Mouse (Mus musculus) layer of hippocampus, adult 2 months (tissue): ENCODE data around the gene Zfand2b. TPM values are rescaled to one million over a fixed set of nuclear protein-coding genes. Genes with fewer than 3 reads are reported as not detected.

Experiments
- DNase-seq, 2 experiments: peaks; one replicate each; pipeline ENCODE4 v3.0.0; 2022; ENCODE audit warnings: low spot score in 2 of 2
- H3K27ac ChIP-seq: fragments of 200-600 bp; 2 replicates; pipeline ENCODE4 v1.8.1; 2022
- H3K4me3 ChIP-seq: fragments of 200-600 bp; 2 replicates; pipeline ENCODE4 v1.8.1; 2022; ENCODE audit warnings: mild to moderate bottlenecking
- CTCF ChIP-seq: fragments of 200-600 bp; conservative IDR thresholded peaks from 2 replicates; pipeline ENCODE4 v1.8.1; 2022; ENCODE audit warnings: antibody characterized with exemption, mild to moderate bottlenecking, moderate library complexity
- long read RNA-seq, 2 experiments: library from polyadenylated mRNA; stranded (forward); transcript quantifications; one replicate each; pipeline ENCODE4 v2.0.0; 2021; ENCODE audit warnings: borderline mapping rate in 2 of 2
- total RNA-seq, 2 experiments: library from RNA; stranded (reverse); gene quantifications; 2 replicates each; pipeline ENCODE4 v1.2.3; 2021

Zfand2b gene
- total RNA-seq = 10 to 100 TPM; 31.9 to 41.8 TPM
- long read RNA-seq, experiment 1, transcript Zfand2b-204 (10 exons, 1,206 nt) = major isoform, 13 of 44 reads
- long read RNA-seq, experiment 1, partial matches to known transcripts = 13 of 44 reads
- long read RNA-seq, experiment 1, other reads (novel, unspliced or antisense) = 15 of 44 reads
- long read RNA-seq, experiment 2, transcript Zfand2b-204 (10 exons, 1,206 nt) = major isoform, 10 of 38 reads
- long read RNA-seq, experiment 2, partial matches to known transcripts = 7 of 38 reads
- long read RNA-seq, experiment 2, other reads (novel, unspliced or antisense) = 17 of 38 reads

DNA sequence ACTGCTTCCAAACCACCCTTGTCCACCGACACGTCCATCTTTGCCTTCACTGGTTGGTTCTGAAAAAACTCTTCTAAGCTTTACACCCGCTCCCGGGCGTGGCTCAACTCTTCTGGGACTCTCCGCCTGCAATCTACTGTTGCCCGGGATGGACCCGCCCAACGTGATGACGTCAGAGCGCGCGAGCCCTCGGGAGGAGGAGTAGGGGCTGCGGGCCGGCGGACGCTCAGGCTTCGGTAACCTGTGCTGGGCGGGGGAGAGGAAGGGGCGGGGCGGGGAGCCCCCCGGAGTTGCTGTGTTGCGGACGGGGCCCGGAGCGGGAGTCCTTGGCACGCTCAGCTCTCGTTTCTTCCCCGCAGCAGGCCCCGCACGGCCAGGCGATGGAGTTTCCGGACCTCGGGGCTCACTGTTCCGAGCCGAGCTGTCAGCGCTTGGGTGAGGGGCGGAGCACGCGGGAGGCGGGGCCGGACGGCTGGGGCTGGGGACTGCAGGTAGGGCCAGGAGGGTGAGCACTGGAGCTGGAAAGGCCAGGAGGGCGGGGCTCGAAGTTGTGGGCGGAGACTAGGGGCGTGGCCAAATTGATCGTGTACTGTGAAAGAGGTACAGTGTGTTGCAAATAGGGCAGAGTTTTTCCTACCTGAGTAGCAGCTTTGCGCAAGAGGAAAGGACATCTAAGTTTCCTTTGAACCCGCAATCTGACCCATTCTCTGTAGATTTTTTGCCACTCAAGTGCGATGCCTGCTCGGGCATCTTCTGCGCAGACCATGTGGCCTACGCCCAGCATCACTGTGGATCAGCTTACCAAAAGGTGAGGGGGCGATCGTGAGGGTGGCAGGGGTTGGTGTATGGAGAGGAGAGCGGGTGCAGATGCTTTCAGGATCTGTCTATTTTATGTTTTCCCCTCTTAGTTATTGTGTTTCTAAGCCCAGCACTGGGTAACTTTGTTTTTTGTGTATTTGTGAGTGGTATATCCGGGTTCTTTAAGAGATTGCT, at the start of gene Zfand2b:
TSS of gene Zfand2b (plus strand) at position 175 of the 993 bp plus-strand sequence.
- peak within 1 kb of the TSS; percentile 98 for H3K27ac ChIP-seq
- no peak for TF ChIP-seq CTCF
- peak; percentile 94 to 95 for DNase-seq
- peak within 1 kb of the TSS; percentile 95 for H3K4me3 ChIP-seq

DNA sequence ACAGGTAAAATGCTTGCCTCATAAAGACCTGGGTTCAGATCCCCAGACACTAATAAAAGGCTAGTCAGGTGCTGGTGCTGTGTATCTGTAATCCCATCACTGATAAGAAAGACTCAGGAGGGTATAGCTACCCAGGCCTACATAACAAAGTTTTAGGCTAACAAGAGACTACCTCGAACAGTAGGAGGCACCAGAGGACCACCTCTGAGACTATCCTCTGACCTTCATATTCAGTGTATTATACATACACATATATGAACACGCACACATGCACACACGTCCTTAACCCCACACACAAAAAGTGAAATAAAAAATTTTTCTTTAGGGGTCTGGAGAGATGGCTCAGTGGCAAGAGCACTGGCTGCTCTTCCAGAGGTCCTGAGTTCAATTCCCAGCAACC, 46.2 kb upstream of the Zfand2b start:
- H3K4me3 ChIP-seq = no peak overlapping the region
- DNase-seq = no peak
- peak; percentile 49; the same call in 1 of the 2 replicates for TF ChIP-seq CTCF
- H3K27ac ChIP-seq = no peak overlapping the region

DNA sequence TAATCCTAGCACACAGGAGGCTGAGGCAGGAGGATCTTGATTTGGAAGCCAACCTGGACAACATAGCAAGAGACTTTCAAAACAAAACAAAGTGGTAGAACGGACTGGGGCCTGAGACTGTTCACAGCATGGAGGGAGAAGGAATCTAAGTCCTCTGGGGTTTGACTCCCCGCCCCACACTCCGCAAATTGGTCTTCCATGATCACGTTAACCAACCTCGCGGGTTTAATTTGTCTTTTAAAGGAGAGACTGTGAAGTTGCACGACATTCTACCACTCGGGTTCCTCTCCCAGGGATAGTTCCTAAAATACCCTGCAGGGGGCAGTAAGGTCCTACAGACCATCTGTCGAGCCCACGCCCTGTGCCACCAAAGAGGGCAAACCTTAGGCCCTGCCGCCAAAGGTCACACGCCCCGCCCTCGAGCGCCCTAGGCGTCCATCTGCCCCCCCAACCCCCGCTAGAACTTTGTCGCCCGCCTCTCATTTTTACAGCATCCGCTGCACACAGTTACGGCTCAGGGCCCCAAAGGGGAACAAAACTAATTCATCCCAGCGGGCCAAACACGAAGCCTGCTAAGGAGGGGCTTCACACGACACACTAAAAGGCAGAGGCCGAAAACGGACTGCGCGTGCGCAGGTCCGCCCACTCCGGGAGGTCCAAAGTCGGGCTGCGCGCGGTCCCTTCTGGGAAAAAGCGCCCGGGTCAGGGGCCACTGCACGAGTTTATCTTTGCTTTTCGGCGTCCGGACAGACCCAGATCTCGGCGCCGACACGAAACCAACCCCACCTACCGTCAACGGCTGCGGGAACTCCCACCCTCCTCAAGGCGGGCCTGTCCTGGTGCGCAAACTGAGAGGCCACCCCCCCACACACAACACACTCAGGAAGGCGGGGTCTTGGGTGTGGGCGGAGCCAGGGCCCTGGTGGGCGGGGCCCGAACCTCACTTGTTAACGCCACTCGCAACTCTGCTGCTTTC, 43.8 kb upstream of the Zfand2b start, which contains the start of gene Nhej1:
TSS of gene Nhej1 (minus strand) at position 855 of the 976 bp plus-strand sequence.
- DNase-seq = peak; percentile 87 to 90
- peak; percentile 93 for TF ChIP-seq CTCF
- Histone ChIP-seq H3K4me3 (peak within 1 kb of the TSS; percentile 58), H3K27ac (peak within 1 kb of the TSS; percentile 95)

DNA sequence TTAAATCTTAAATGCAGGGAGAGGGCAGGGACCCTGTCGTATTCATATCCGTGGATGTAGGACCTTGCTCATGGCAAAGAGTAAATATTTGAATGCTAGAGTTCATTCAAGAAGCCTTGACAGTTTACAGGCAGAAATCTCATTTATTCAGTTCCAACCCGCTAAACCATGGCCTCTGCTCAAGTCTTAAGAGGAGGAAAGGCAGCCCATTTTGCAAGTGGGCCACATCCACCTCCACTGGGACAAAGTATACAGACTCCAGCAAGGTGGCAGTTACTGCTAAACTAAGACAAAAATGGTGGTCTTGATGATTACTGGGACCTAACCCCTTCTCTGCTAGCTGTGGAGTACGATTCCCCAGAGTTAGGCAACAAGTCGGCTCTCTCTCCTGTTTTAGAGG, 43.0 kb upstream of the Zfand2b start:
- peak overlapping the region; percentile 95 for H3K27ac ChIP-seq
- TF ChIP-seq CTCF = no peak
- DNase-seq = no peak
- peak overlapping the region; percentile 58 for H3K4me3 ChIP-seq

DNA sequence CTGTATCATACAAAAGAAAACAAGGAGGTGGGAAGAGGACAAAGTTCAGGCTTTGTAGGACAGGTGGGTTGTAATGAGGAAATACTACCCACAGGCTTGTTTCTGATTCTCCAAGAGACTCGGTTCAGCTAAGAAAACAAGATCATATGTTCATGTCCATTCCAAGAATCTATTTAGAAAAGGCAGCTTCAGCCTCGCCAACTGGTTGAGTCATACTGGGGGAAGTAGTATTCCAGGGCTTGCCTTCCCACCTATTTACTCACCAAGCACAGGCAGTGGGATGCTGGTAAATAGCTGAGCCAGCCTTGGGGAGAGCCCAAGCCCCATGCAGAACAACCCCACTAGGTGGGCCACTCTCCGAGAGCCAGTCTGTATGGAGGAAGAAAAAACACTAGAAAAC, 39.8 kb upstream of the Zfand2b start:
- no peak for TF ChIP-seq CTCF
- no peak overlapping the region for H3K4me3 ChIP-seq

DNA sequence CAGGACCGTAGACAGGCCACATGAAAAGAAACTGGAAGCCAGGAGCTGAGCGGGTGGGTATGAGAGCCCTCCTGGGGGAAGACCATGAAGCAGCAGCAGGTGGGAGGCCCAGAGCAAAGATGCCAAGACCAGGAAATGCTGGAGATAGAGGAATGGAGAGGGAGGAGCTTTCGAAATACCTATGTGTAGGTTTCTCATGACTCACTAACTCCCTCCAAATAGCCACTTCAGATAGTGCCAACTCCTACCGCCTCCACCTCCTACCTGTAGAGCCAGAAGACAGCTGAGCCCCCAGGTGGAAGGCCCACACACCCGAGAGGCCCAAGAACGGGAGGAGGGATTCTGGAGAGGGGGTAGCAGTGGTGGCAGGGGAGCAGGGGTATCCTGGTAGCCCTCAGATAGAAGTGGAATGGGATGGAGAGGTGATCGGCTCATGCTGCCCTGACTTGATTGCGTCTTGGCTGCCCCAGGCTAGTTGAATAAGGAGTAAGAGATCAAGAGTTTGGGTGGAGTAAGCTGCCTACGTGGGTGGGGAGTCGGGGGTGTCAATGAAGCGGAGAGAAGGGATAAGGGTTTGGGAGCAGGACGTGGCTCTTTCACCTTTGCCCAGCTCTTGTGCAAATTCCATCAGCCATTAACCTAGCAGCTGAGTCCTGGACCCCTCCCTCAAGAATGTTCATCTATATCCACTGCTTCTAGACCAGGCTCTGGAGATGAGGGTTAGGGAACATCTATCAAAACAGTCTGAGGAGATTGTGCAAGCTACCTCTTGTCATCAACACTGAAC, 34.8 kb upstream of the Zfand2b start, which contains the start of gene Slc23a3:
TSS of gene Slc23a3 (minus strand) at position 470 of the 787 bp plus-strand sequence.
- Histone ChIP-seq H3K27ac (no peak within 1 kb of the TSS), H3K4me3 (no peak within 1 kb of the TSS)
- DNase-seq = no peak
- TF ChIP-seq CTCF = no peak

More for the DNA sequence above, 39.8 kb upstream of the Zfand2b start:
- DNase-seq = peak in 1 of 2 experiments; percentile 37
- H3K27ac ChIP-seq = no peak overlapping the region

DNA sequence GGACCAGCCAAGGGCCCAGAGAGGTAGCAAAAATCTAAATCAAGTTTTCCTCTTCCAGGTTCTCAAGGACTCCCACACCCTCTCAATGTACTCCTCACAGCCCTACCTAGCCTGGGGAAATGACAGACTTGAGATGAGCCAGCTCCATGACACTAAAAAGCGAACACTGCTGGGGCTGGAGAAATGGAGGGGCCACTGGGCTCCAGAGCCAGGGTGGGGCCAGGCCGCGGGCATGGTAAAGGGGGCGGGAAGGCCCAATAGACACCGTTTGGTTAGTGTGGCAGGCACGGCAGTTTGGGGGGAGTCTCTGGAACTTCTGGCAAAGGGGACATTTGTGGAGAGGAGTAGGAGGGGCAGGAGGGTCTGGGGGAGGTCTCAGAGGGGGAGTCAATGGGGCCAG, 32.2 kb upstream of the Zfand2b start:
- no peak for DNase-seq
- Histone ChIP-seq H3K4me3 (no peak overlapping the region), H3K27ac (no peak overlapping the region)
- no peak for TF ChIP-seq CTCF

DNA sequence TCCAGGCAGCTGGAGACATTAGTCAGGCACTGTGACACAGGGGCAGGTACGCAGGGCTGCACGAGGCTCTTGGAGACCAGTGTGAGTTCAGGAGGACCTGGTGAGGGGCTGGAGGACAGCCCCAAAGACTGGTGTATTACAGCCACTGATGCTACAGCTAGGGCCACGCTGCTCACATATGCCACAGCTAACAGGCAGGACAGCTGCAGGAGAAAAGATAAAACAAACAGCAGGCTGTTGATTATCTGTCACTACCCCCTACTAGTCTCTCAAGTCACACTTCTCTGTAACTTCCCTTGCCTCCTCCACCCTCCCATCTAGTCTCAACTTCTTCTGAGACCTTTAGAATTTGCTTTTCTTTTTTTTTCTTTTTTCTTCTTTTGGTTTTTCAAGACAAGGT, 31.7 kb upstream of the Zfand2b start:
- no peak for TF ChIP-seq CTCF

DNA sequence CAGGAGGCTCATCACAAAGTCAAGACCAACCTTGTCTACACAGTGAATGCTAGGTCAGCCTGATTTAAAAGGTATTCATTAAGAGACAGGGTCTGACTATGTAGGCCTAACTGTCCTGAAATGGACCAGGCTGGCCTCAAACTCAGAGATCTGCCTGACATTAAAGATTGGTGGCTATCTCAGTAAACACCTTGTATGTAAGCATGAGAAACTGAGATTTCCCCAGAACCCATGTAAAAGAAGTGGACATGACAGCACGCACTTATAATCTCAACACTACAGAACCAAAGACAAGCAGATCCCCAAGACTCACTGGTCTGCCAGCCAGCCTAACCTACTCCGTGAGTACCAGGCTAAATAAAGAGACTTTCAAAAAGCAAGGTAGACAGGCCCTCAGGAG, 30.0 kb upstream of the Zfand2b start:
- H3K27ac ChIP-seq = no peak overlapping the region
- no peak for DNase-seq
- no peak overlapping the region for H3K4me3 ChIP-seq
- no peak for TF ChIP-seq CTCF

More for the DNA sequence above, 31.7 kb upstream of the Zfand2b start:
- no peak for DNase-seq
- no peak overlapping the region for H3K4me3 ChIP-seq
- H3K27ac ChIP-seq = no peak overlapping the region

DNA sequence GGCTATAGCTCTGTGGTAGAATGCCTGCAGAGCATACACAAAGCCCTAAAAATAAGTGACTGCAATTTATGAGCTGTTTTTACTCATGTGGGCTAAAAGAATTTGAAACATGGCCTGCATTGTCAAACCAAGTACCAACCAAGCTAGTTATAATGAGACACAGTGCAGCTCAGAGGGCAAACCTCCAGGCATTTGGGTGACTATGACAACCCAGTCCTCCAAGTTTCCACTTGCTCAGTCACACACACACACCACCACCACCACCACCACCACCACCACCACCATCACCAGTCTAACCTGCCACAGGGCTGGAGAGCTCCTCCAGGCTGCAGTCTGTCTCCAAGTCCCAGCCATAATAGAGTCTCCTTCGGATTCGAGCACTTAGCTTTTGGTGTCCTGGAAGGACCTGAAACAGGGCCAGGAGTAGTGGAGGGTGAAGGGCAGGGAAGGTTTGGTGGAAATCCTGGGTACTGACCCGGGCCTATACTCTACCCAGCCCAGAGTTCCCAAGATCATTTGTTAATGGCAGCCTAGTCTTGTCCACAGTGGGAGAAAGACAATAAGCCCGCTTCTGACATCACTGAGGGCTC, 27.8 kb upstream of the Zfand2b start:
- H3K27ac ChIP-seq = peak overlapping the region; percentile 97
- DNase-seq = no peak
- no peak for TF ChIP-seq CTCF
- peak overlapping the region; percentile 86 for H3K4me3 ChIP-seq

DNA sequence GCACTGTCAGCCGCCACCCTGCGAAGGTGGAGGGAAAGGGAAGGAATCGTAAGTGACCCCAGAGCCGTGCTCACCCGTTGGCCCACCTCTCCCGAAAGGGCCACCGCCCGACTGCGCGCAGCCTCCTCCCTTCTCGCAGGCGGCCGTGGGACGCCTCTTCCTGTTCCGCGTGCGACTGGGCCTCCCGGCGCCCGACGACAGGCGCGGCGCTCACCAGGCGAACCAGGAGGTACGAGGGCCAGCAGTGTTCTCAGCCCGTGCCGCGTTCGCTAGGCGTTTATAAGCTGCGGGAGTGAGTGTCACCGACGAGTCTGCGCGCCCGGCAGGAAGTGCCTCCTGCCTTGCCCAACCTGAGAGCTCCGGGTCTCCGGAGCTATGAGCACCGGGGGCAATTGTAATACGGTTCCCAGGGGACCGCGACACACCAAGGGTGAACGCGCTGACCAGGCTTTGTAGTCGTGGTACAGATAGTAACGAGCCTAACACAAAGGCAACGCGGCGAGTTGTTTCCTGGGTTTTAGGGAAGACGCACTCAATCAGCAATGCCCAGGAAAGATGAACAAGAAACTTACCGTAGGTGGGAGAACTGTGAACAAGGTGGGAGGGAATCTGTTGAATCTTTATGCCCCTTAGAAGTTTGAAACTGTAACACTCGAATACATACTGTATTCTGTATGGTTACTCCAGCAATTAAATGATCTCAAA, 26.8 kb upstream of the Zfand2b start:
- Histone ChIP-seq H3K27ac (peak overlapping the region; percentile 97), H3K4me3 (peak overlapping the region; percentile 86)
- DNase-seq = peak; percentile 35 to 51
- no peak for TF ChIP-seq CTCF
